Mouse (Mus musculus): ENCODE measurements around the gene Ms4a8a.
A peak's percentile ranks its signal among the peaks of the same experiment; 100 is the strongest.
"Not testable (repeated sequence)": the region's sequence is repeated elsewhere in the genome, so short reads cannot be mapped to it uniquely, and the experiment has no call there.

The Ms4a8a gene

DNA sequence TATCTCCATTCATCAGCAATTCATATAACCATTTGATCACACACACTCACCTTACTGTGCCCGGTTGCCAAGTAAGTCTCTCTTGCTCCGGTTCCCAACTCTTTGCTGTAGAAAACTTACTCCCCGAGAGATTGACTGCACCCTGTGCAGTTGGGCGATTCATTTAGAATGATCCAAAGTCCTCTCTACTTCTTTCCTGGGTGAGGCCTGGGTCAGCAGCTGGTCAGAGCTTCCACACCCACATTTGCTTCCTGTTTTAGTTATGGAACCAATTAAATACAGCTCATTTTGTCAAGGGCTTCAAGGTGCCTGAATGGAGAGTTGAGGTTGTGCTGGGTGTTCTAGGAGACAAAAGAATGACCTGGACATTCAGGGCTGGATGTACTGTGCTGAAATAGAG, at the start of gene Ms4a8a:
Ms4a8a (minus strand) TSS at position 169 of the 400 bp plus-strand sequence.
- DNase-seq (ENCODE audit: low spot score), result no peak

DNA sequence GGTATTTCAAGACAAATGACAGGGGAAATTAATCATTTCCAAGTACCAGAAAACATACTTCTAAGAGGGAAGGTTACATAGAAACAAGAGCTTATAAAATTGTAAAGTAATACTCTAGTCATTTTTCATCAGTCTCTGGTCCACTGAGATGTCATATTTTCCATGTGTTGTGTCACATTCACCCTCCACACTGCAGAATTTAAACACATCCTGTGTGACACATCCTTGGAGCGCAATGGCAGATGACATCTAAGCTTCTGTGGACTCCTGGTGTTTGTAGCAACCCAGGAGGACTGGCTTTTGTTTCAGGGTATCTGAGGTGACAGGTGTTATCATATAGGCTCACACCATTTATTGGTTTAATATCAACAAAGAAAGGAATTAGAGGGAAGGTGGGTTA, 48.8 kb upstream of the Ms4a8a start:
- no peak for DNase-seq (ENCODE audit: low spot score)

DNA sequence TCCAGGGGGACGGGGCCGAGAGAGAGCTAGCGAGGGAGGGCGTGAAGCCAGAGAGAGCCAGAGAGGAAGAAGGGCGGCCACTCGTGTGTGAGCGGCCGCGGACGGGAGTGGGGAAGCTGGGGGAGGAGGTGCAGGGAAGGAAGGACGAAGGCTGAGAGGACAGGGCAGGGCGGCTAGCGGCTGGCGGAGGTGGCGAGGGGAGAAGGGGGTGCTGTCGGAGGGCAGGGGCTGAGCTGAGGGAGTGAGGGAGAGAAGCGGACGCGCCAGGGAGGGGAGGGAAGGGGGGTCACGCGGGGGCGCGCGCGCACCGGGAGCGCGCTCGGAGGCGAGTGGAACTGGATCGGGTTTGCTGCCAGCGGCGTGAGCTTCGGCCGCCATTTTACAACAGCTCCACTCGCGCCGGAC, 40.1 kb upstream of the Ms4a8a start:
- DNase-seq (ENCODE audit: low spot score), result peak; percentile 22

DNA sequence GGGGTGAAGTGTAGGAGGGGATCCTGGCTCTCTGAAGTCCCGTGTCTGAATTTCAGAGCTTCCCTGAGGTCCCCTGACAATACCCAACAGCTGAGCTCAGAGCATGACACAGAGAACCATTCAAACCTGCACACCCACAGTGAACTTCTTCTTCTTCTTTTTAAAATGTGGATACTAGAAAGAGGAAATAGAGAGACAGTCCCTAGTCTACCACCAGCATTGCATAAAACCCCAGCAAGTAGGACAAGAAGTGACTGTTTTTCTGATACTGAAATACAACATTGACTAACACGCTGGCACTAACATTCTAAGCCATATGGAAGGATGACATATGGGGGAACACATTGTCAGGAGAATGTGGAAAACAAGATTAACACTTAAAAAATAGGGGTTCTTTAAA, 38.4 kb upstream of the Ms4a8a start:
- no peak for DNase-seq (ENCODE audit: low spot score)

DNA sequence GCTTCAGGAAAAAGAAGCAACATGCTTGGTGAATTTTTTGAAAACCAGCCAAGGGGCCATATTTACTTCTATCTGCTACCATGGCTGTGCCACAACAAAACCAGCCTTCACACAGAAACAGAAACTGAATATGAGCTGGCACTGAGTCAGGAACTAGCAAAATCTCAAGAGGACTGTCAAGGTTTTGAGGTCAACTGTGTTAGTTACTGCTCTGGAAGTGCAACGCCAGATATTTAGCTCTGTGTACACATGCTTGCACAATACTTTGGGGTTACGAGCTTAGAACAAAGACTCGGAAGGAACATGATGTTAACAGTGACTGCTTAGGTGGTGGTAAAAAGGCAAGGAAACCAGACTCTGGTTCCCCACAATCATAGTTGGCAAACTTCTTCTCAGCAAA, 26.8 kb upstream of the Ms4a8a start:
- DNase-seq (ENCODE audit: low spot score), result no peak

DNA sequence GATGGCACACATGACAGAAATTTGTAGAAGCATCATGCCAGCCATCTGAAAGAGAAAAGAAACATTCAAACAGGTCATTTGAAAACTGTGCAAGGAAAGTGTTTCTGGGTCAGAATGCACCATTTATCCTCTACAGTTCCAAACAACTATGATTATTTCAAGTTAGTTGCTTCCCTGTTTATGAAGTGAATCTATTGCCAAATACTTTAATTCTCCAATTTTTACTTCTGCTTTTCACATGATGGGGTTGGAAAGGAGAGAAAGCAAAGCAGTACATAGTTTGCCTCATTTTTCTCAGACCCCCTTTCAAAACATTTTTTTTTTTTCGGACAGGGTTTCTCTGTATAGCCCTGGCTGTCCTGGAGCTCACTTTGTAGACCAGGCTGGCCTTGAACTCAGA, 21.0 kb upstream of the Ms4a8a start:
- no peak for DNase-seq (ENCODE audit: low spot score)

DNA sequence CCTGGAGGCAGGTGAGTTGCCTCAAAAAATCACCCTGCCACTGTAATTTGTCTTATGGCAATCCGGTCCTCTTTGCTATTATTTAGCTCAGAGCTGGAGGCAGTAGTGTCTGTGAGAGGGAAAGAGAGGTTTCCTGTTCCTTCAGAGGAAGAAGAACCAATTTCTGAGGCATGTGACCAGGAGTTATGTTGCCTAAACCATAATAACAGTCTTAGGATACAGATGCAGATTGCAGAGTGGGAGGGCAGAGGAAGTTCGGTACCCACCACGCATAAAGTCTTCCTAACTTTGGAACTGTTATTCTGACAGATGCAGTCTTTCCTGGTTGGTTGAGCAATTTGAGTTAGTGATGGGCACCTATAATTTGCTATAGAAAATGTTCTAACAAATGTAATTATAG, 17.5 kb upstream of the Ms4a8a start:
- DNase-seq (ENCODE audit: low spot score), result no peak

DNA sequence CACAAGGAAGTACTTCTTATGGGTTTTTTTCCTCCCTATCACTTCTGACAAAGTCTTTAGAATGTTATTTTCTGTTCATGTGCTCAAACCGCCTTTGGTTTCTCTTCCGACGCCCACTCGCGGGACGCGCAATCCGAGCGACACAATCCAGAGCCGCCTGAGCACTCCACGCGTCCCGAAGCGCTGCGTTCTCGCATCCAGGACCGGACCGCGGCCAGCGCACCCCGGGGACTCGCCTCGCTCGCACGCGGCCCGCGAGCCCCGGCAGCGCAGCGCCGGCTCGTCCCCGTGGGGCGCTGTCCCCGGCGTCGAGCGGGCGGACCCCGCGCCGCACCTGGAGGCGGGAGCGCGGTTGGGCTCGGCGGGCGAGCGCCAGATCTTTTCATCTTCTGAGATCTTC, 11.2 kb upstream of the Ms4a8a start:
- peak; percentile 9 for DNase-seq (ENCODE audit: low spot score)

DNA sequence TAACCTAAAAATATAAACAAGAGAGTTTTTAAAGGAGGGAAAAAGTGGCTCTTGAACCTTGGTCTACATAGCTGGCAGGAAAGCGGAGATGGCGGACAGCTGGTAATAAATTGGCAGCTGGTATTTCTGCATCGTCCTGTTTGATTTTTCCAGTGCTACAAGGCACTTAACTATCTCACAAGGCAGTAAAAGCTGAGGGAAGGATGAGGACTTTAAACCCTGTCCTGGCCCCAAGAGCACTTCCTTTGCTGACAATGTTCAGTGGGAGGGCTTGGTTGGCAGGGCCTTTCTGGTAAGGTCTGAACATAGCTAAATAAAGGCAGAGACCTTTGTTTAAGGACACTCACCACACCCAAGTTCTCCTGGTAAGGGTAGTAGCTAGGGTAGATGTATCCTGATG, 10.5 kb downstream of the Ms4a8a start:
- no peak for DNase-seq (ENCODE audit: low spot score)

DNA sequence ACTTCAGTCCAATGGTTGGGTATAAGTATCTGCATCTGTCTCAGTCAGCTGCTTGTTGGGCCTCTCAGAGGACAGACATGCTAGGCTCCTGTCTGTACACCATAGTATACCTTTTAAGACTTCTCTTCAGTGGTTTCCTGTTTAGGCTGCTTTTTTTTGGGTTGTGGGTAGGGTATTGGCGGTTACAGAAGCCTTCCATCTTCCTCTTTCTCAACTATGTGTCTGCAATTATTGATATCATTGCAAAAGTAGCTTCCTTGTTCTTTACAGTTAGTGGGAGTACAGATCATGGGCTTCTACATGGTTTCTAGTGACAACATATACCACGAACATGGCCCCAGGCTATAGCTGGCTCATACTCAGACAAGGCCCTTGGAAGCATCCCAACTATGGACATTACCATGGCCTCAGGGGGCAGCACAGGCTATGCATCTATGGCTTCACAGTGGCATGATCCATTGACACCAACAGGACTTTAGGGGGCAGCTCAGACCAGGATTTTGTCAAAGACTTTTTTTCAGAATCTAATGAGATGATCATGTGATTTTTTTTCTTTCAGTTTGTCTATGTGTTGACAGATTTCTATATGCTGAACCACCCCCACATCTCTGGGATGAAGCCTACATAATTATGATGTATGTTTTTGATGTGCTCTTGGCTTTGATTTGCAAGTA, 15.6 kb downstream of the Ms4a8a start:
- no peak for DNase-seq (ENCODE audit: low spot score)

DNA sequence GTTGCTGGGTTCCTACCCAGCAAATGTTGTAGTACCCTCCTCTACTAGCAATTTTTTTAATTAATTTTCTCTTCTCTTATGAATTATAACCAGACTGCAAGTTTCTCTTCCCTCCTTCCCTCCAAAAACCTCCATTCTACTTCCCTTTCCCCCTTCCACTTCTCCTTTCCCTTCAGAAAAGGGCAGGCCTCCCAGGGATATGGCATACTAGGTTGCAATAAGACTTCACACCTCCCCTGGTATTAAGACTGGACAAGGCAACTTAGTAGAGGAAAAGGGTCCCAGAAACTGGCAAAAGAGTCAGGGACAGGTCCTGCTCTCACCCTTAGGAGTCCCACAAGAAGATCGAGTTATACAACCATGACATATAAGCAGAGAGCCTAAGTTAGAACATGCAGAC, 20.0 kb downstream of the Ms4a8a start:
- DNase-seq (ENCODE audit: low spot score), result no peak

DNA sequence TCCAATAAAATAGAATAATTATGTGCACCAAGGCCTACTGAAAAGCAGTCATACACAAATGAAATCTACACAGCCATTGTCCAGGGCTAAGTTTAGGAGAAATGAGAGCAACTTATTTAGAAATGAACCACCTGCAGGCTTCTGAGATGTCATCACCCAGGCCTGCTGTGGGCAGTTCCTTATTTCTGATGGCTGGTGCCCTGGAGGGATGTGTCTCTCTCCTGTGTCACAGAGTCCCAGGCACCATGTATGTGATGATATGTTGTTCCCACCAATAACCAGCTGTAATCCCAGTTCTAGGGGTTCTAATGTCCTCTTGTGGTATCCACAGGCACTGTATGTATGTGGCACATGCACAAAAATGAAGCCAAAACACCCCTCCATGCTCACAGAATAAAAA, 20.9 kb downstream of the Ms4a8a start:
- no peak for DNase-seq (ENCODE audit: low spot score)

DNA sequence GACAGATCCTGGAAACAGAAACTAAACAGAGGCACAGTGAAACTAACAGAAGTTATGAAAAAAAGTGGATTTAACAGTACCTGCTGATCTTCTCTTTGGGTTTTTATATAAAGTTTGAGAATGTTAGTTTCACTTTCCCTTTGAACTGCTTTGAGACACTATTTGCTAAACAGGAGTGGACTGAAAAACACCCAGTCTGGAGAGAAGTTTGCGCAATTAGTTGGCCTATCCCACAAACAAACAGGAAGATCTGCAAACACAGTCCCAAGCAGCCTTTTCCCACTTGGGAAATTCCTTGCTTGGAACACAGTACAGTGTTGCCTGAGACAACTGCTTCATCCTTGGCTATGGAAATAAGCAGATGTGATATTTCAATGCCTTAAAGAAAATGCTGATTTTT, 25.2 kb downstream of the Ms4a8a start:
- DNase-seq (ENCODE audit: low spot score), result not testable (repeated sequence)

DNA sequence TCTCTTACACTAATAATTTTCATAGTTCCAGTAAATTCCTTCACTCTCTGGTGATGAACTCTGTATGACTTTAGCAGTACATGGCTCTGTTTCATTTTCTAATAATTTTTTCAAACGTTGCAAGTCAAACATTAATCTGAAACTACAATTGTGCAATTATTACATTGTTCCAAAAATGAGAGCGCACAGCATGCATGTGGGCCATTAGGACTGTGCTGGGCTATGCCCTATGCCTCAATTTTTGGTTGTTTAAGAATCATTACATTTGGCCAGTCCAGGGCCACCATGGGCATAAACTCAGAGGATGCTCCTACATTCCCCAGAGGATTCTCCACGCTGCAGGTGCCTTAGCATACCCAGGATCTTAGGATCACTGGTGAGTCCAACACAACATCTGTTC, 27.6 kb downstream of the Ms4a8a start:
- no peak for DNase-seq (ENCODE audit: low spot score)

DNA sequence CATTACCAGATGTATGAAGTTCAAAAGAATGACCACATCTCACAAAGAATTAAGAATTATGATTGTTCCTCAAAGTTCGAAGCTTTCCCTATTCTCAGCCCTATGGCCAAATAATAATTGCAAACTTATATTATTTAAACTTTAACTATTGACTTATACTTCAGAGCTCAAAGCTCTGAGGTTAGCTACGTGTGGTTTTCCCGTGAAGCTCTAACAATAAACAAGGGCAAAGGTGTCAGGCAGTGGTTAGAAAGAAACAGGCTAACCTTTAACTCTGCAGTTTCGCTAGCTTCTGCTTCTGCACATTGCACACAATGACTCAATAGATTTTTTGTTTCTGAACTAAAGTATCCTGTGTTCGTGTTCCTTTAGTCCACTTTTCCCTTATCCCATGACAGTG, 28.0 kb downstream of the Ms4a8a start:
- no peak for DNase-seq (ENCODE audit: low spot score)

DNA sequence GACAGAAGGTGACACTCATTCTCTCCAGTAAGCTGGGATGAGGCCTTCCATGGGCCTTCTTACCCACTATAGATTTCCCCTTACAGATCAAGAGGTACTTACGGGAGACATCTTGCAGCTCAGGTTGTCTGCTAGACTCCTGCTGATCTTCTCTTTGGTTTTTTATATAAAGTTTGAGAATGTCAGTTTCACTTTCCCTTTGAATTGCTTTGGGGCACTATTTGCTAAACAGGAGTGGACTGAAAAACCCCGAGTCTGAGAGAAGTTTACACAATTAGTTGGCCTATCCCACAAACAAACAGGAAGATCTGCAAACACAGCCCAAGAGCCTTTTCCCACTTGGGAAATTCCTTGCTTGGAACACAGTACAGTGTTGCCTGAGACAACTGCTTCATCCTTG, 30.6 kb downstream of the Ms4a8a start:
- DNase-seq (ENCODE audit: low spot score), result no peak

DNA sequence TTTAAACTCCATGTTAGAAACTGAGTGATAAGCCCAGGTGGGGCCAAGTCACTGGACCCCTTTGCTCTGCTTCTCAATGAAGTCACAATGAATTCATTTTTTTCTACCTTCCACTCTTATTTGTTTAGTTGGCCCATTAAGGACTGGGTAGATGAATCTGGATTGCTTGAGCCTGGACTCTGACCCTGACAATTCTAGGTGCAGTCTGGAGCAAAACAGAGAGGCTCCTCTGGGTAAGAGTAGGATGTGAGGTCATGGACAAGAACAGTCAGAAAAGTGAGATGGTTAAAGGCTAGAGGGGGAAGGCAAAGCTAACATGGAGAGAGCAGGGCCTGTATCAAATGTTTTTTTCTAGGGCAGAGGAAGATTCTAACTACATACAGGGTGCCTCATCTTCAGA, 31.5 kb downstream of the Ms4a8a start:
- no peak for DNase-seq (ENCODE audit: low spot score)

DNA sequence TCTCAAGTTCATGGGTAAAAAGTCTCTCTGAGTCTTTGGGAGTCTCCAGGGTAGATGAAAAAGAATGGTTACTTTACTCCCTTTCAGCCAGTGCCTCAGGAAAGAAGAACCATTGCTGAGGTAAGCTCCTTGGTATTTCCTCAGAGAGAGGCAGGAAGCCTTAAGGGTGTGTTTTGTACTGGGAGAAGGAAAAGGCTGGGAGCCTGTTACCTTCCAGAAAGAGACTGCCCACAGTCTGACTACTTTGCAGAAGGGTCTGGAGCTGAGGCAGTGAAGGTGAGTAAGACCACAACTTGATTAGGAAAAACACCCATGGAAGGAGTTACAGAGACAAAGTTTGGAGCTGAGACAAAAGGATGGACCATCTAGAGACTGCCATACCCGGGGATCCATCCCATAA, 32.4 kb downstream of the Ms4a8a start:
- DNase-seq (ENCODE audit: low spot score), result no peak

DNA sequence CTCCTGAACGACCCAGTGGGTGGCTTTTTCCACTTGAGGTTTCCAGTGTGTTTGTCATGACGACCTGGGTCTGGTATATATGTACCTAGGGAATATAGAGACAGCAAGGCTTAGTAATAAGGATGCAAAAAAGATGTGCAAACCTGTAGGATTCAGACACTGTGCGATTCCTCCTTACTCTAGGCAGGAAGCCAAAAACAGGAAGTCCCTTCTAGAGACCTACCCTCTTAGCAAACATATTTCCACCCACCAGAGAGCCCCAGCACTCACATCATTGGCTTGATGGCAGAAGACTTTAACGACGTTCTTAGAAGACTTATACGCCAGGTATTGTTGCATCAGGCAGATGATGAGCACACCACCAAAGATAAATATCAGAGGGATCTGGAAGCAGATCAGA, 32.9 kb downstream of the Ms4a8a start:
- DNase-seq (ENCODE audit: low spot score), result no peak

DNA sequence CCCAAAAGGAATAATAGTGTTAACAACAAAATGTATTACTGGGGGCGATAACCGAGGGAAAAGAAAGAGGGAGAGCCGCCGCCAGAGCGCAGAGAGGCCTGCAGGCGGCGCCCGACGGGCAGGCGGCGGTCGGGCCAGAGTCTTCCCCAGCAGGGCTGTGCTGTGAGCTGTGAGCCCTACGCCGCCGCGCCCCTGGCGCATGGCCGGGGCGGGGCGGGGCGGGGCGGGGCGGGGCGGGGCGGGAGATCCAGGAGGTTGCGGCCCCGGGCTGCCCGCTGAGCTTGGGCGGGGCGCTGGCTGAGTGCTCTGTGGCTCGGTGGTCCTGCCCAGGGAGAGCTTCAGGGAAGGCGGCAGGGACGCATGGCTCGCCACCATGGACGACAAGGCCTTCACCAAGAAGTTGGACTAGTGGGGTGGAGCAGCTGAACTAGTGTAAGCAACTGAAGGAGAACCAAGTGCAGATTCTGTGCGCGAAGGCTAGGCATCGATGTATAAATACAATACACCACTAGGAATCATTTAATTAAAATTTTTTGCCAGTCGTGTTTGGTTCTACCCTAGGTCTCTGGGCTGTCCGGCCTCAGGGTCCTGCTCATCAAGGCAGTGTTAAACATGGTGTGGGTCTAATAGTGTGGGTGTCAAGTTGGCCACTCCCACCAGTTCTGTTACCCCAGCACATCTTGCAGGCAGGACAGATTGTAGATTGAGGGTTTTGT, 35.7 kb downstream of the Ms4a8a start:
- DNase-seq (ENCODE audit: low spot score), result peak; percentile 79

DNA sequence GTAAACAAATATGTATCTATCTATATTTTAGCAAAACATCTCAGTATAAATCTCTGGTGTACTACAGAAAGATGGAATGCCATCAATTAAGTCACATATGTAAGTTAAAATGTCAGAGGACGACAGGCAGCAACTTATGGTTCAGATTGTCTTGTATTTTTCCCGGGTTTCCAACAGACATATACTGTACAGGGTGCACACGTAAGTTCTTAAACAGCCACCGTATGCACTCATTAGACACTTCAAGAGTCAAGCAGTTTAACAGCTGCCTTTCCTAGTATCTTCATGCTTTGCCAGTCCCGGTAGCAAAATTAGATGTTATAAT, 36.3 kb downstream of the Ms4a8a start:
- no peak for DNase-seq (ENCODE audit: low spot score)

DNA sequence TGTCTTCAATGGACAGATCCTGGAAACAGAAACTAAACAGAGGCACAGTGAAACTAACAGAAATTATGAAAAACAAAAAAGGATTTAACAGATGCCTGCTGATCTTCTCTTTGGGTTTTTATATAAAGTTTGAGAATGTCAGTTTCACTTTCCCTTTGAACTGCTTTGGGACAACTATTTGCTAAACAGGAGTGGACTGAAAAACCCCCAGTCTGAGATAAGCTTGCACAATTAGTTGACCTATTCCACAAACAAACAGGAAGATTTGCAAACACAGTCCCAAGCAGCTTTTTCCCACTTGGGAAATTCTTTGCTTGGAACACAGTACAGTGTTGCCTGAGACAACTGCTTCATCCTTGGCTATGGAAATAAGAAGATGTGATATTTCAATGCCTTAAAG, 43.3 kb downstream of the Ms4a8a start:
- DNase-seq (ENCODE audit: low spot score), result no peak

DNA sequence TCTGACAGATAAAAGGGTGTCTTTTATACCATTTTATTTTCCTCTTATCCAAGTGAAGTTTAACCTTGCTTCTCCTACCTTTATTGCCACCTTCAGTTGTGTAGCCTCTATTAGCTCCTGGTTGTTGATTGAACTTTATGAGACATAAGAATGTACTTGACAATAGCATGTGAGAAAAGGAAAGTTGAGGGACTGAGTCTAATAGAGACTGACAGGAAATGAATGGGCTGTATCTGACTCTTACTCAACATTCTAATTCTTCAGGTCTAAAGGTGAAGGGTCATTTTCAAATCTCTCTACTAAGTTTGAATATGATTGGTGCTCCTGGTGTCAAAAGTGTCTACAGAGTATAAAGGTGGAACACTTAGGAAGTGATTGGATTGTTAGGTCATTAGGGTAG, 58.5 kb downstream of the Ms4a8a start:
- no peak for DNase-seq (ENCODE audit: low spot score)

DNA sequence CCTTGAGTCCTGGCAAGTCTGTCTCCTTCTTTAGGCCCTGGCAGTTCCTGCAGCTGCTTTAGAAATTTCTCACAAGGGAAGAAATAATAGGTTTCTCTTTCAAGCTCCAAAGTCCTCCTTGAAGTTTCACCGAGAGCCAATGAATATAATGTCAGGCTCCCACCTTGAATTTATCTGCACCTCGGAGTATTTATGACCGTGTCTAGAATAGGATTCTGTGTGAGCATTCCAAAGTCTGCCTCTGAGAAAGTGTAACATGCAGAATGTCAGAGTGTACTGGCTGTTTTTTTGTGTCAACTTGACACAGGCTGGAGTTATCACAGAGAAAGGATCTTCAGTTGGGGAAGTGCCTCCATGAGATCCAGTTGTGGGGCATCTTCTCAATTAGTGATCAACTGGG, 63.0 kb downstream of the Ms4a8a start, which contains the start of gene Ms4a18:
Ms4a18 (minus strand) TSS at position 141 of the 400 bp plus-strand sequence.
- no peak for DNase-seq (ENCODE audit: low spot score)

Data from embryo, embryonic 10 days (tissue).